Mouse (Mus musculus): ENCODE results near the gene Kif3c.

DNA sequence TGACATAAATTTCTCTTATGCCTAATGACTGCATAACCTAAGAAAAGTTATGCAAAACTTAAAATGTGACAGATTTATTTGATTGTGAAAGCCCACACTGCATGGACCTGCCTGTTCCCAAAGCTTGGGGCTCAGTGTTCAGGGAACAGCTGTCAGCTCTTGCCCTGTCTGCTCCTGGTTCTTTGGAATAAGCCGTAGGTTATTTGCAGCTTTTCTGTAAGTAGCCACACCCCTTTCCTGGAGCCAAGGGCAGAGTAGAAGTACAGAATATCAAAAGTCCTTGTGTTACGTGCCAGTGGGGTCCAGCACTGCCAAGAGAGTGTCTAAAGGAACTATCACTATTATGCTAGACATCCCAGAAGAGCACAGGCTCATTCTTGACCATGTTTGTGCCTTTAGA is 48.8 kb upstream of the Kif3c start:
- TF ChIP-seq HCFC1 (IDR thresholded peaks at IDR 0.05; ENCODE audit: borderline replicate concordance, insufficient read depth, low read length) (no peak), CHD2 (IDR thresholded peaks at IDR 0.05; ENCODE audit: low read depth, low read length) (no peak), ZNF384 (IDR thresholded peaks at IDR 0.05; ENCODE audit: low read depth, low read length) (no peak)

All from ES-E14 (cell line).